Mouse (Mus musculus) forebrain, postnatal 0 days (tissue): ENCODE data around the gene Sh3d19. TPM values are rescaled to one million over a fixed set of nuclear protein-coding genes. Genes with fewer than 3 reads are reported as not detected.

Experiments
- ATAC-seq: fragments of 200-750 bp; cut with Nextera tagmentation; 2 replicates; pipeline ENCODE4 v1.8.0; 2017; ENCODE audit warnings: mild to moderate bottlenecking, moderate library complexity
- DNase-seq: peaks from one replicate; pipeline ENCODE4 v3.0.0-alpha.2; 2015
- H3K27ac ChIP-seq: fragments of 300-500 bp; sonication (generic); 2 replicates; pipeline ENCODE4 v1.5.1; 2014; ENCODE audit warnings: low read depth, mild to moderate bottlenecking, antibody characterized with exemption, low read length, moderate library complexity, mixed read lengths
- H3K27me3 ChIP-seq: fragments of 300-500 bp; sonication (generic); 2 replicates; pipeline ENCODE4 v1.6.1; 2014; ENCODE audit warnings: mild to moderate bottlenecking, low read length, mixed read lengths; ENCODE audit not compliant: insufficient read depth
- H3K36me3 ChIP-seq: fragments of 300-500 bp; sonication (generic); 2 replicates; pipeline ENCODE4 v1.6.1; 2014; ENCODE audit warnings: mild to moderate bottlenecking, moderate library complexity; ENCODE audit not compliant: insufficient read depth
- H3K4me1 ChIP-seq: fragments of 300-500 bp; sonication (generic); 2 replicates; pipeline ENCODE4 v1.6.1; 2014; ENCODE audit warnings: antibody characterized with exemption; ENCODE audit not compliant: insufficient read depth
- H3K4me2 ChIP-seq: fragments of 300-500 bp; sonication (generic); 2 replicates; pipeline ENCODE4 v1.6.1; 2014; ENCODE audit warnings: low read depth, mild to moderate bottlenecking, moderate library complexity
- H3K4me3 ChIP-seq: fragments of 300-500 bp; sonication (generic); 2 replicates; pipeline ENCODE4 v1.5.1; 2014; ENCODE audit warnings: low read depth, low read length, mixed read lengths
- H3K9ac ChIP-seq: fragments of 300-500 bp; sonication (generic); 2 replicates; pipeline ENCODE4 v1.6.1; 2014; ENCODE audit warnings: mild to moderate bottlenecking
- H3K9me3 ChIP-seq: fragments of 300-500 bp; sonication (generic); 2 replicates; pipeline ENCODE4 v1.6.1; 2016; ENCODE audit warnings: low read length
- CTCF ChIP-seq: sonication (generic); IDR thresholded peaks from 2 replicates; pipeline ENCODE4 v1.5.1; 2016; ENCODE audit warnings: antibody characterized with exemption, control low read depth, low read depth
- WGBS: fragments of 180-500 bp; shearing (Covaris S2); extraction: QIAGEN DNeasy Blood & Tissue Kit; methylation state at CpG from one replicate; pipeline ENCODE4 v1.1.7; 2014; 5-methylcytosine and 5-hydroxymethylcytosine counted together
- polyA plus RNA-seq: library from polyadenylated mRNA; unstranded; fragments of >200 nt; fragmentation: Nextera tagmentation; extraction: Ambion mirVana; gene quantifications from 2 replicates; pipeline ENCODE4 v1.2.1, GENCODE M21; 2015
- total RNA-seq: library from RNA; depleted of rRNA; stranded (reverse); fragments of >200 nt; gene quantifications from 2 replicates; pipeline ENCODE4 v1.2.3, GENCODE M21; 2014

Gene Sh3d19
- total and polyA plus RNA-seq, 2 experiments from 2014 or later, result 14.3 to 25.1 TPM

DNA sequence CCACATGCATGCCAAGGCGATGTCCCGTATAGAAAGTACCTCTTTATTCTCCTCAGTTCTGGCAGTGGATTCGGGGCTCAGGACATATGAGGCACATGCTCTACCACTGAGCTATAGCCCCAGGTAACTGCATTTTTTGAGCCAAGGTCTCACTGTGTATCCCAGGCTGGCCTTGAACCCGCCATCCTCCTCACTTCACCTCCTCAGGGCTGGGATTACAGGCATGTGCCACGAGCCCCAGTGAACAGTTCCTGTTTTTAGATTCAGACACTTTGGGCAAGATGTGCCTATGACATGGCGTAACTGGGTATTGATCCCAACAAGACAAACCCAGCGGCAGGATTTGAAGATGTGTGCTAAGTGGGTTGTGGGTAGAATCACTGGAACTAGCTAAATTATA lies 99.9 kb downstream of the Sh3d19 start:
- DNase-seq, result no peak
- Histone ChIP-seq H3K27me3 (no peaks in the 10 kb centered on the region), H3K27ac (no peak overlapping the region), H3K9ac (no peak overlapping the region), H3K36me3 (no peaks in the 10 kb centered on the region), H3K4me2 (no peak overlapping the region), H3K4me1 (no peaks in the 10 kb centered on the region), H3K9me3 (no peaks in the 10 kb centered on the region), H3K4me3 (no peak overlapping the region)
- ATAC-seq, result no peak
- WGBS, result 79% methylated on average over 7 of the region's 7 CpGs
- no peak for TF ChIP-seq CTCF

DNA sequence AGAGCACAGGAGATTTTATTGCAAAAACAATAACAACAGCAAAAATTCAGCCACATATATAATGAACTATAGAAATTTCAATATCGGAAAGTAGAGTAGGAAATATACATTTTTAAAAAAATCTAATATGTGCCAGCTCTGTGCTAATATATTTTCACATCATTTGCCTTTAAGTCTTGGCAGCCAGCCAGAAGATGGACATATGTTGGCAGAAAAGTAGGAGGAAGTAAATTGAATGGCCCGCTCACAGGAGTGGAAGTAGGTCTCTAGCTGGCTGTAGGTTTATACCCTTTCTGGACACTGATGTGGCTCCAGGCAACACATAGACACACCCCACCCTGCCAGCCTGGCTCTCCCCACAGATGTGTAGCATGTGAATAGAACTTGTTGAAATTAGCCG lies 101.2 kb downstream of the Sh3d19 start:
- no peaks in the 10 kb centered on the region for H3K36me3 ChIP-seq
- no peak overlapping the region for H3K27ac ChIP-seq
- no peak for DNase-seq
- H3K4me3 ChIP-seq, result no peak overlapping the region
- H3K9ac ChIP-seq, result no peak overlapping the region
- no peaks in the 10 kb centered on the region for H3K4me1 ChIP-seq
- TF ChIP-seq CTCF, result no peak
- no peak for ATAC-seq
- no peaks in the 10 kb centered on the region for H3K9me3 ChIP-seq
- 86% methylated on average over 3 of the region's 3 CpGs for WGBS
- H3K27me3 ChIP-seq, result no peaks in the 10 kb centered on the region
- H3K4me2 ChIP-seq, result no peak overlapping the region

DNA sequence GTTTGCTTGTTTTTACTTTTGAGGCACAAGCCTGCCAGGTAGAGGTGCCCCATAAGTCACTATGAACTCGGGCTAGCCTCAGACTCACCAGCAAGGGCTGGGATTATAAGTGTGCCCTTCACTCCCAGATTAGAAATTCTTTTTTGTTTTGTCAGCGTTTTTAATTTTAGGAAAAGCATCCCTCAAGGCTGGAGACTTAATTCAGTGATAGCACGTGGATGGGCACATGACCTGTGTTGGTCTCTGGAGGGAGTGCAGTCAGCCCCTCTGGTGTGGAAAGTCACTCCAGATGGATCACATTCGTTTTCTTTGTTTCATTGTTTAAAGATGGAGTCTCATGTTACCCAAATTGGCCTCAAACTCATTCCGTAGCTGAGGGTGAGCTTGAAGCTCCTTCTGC lies 102.0 kb downstream of the Sh3d19 start:
- H3K27ac ChIP-seq, result no peak overlapping the region
- H3K36me3 ChIP-seq, result no peaks in the 10 kb centered on the region
- H3K9me3 ChIP-seq, result no peaks in the 10 kb centered on the region
- ATAC-seq, result no peak
- DNase-seq, result no peak
- H3K4me2 ChIP-seq, result no peak overlapping the region
- 87% methylated on average over 5 of the region's 5 CpGs for WGBS
- H3K27me3 ChIP-seq, result no peaks in the 10 kb centered on the region
- TF ChIP-seq CTCF, result no peak
- no peak overlapping the region for H3K9ac ChIP-seq
- no peak overlapping the region for H3K4me3 ChIP-seq
- no peaks in the 10 kb centered on the region for H3K4me1 ChIP-seq

DNA sequence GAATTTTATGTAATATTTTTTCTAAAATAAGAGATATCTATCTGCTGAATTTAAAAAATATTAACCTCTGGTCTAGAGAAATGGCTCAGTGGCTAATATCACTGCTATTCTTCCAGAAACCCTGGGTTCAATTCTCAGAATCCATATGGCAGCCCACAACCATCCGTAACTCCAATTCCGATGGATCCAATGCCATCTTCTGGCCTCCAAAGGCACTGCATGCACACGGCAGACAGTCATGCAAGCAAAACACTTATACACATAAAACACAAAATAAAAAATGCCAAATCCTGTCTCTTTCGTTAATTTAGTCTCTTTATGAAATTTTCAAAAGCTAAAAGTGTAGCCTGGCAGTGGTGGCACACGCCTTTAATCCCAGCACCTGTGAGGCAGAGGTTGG lies 104.7 kb downstream of the Sh3d19 start:
- WGBS, result 90% methylated on average over 5 of the region's 5 CpGs

DNA sequence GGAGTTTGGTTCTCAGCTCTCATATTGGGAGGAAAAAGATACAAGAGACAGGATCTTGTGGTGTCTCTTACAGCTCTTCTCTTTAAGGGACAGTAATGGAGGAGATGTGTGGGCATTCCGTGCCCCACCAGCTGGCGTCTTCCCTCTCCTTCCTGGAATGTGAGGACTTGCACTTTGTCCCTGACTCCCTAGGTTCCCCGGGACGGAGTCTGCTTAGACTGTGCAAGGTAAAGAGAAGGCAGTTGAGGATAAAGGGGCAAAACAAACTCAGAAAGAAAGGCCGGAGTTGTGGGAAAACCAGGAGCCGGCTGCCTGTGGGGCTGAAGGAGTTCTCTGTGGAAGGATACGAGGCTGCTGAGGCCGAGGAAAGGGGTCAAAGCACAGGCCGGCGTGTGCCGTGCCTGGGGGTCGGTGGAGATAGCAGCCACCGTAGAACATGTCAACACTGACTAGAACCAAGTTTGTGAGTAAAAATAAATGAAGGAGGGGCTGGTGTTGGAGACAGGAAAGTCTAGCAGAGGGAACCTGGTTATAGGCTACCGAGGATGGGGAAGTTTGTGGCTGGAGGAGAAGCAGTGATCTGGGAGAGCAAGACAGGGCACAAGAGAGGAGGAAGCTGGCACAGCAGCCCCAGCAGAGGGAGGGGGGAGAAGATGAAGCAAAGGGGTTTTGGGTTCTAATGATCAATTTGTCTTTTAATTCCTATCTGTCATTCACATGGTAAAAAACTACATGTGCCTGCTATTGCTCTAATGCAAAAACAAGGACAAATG lies 105.8 kb downstream of the Sh3d19 start:
- Histone ChIP-seq H3K4me3 (no peak overlapping the region), H3K9ac (no peak overlapping the region), H3K4me2 (no peak overlapping the region), H3K4me1 (no peaks in the 10 kb centered on the region), H3K27ac (no peak overlapping the region), H3K27me3 (no peaks in the 10 kb centered on the region), H3K9me3 (no peaks in the 10 kb centered on the region), H3K36me3 (no peaks in the 10 kb centered on the region)
- ATAC-seq, result no peak
- TF ChIP-seq CTCF, result no peak
- DNase-seq, result no peak
- 84% methylated on average over 14 of the region's 14 CpGs for WGBS

More for the DNA sequence above, 104.7 kb downstream of the Sh3d19 start:
- no peak for ATAC-seq
- H3K4me2 ChIP-seq, result no peak overlapping the region
- no peaks in the 10 kb centered on the region for H3K27me3 ChIP-seq
- no peak overlapping the region for H3K4me3 ChIP-seq
- H3K9me3 ChIP-seq, result no peaks in the 10 kb centered on the region
- H3K9ac ChIP-seq, result no peak overlapping the region
- no peak overlapping the region for H3K27ac ChIP-seq
- no peak for DNase-seq
- peak; percentile 45 for TF ChIP-seq CTCF
- H3K36me3 ChIP-seq, result no peaks in the 10 kb centered on the region
- H3K4me1 ChIP-seq, result no peaks in the 10 kb centered on the region

DNA sequence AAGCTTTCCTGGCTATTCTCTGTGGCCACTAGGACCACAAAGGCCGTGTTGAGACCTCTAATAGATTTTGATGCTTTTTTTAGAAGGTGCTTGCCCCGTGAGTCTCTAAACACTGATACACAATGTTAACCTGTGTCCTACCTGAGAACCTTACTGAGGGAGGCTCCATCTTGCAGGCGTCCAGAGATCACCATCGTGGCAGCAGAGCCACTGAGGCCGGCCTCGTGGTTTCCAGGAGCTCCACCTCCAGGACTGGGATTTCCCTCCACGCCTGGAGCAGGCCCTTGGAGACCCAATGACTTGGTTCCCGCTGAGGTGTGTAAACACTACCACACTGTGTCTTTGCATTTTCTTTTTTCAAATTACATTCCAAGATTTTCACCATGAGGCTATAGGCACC lies 112.1 kb downstream of the Sh3d19 start:
- no peak for ATAC-seq
- Histone ChIP-seq H3K4me3 (no peak overlapping the region), H3K4me2 (no peak overlapping the region), H3K27me3 (no peaks in the 10 kb centered on the region), H3K4me1 (no peaks in the 10 kb centered on the region), H3K9ac (no peak overlapping the region), H3K9me3 (no peaks in the 10 kb centered on the region), H3K27ac (no peak overlapping the region), H3K36me3 (no peaks in the 10 kb centered on the region; the same call in 1 of the 2 replicates)
- no peak for TF ChIP-seq CTCF
- WGBS, result 93% methylated on average over 8 of the region's 8 CpGs
- DNase-seq, result no peak

DNA sequence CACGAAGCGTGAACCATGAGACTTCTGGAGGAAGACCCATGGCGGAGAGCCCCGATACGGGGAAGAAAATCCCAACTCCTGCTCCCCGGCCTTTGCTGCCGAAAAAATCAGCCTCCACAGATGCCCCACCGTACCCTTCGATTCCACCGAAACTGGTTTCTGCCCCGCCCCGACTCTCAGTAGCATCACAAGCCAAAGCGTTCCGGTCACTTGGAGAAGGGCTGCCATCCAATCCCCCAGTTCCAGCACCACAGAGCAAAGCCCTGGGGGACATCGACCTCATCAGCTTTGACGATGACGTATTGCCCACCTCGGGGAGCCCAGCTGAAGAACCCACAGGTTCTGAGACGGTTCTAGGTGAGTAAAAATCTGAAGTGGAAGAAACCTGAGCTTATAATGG lies 114.1 kb downstream of the Sh3d19 start:
- TF ChIP-seq CTCF, result no peak
- H3K36me3 ChIP-seq, result no peaks in the 10 kb centered on the region; the same call in 1 of the 2 replicates
- ATAC-seq (no peak), DNase-seq (no peak)
- WGBS, result 95% methylated on average over 19 of the region's 19 CpGs
- H3K9me3 ChIP-seq, result no peaks in the 10 kb centered on the region
- H3K27ac ChIP-seq, result 0 out of 2 replicates have a peak overlapping the region, but pooled peaks have one; percentile 9
- no peaks in the 10 kb centered on the region for H3K4me1 ChIP-seq
- H3K4me3 ChIP-seq, result no peak overlapping the region
- no peak overlapping the region for H3K9ac ChIP-seq
- H3K4me2 ChIP-seq, result no peak overlapping the region
- no peaks in the 10 kb centered on the region for H3K27me3 ChIP-seq
